Mouse (Mus musculus): ENCODE results near the gene Kcnb1.
A peak's percentile ranks its signal among the peaks of the same experiment; 100 is the strongest.

Kcnb1 gene

GRCm38 (mm10) chr2:167141810-167142209 lies 48.1 kb downstream of the Kcnb1 start:
- Histone ChIP-seq H3K36me3 (ENCODE audit: insufficient read depth, low read length) (no peaks in the 10 kb centered on the region), H3K9me3 (ENCODE audit: low read length) (no peaks in the 10 kb centered on the region), H3K4me1 (replicated peaks; ENCODE audit: low read depth, low read length) (peaks cover 53% of the 10 kb centered on the region), H3K4me3 (replicated peaks; ENCODE audit: low read length) (no peak overlapping the region), H3K27me3 (ENCODE audit: insufficient read depth, low read length) (peaks cover 87% of the 10 kb centered on the region)
- TF ChIP-seq CTCF (conservative IDR thresholded peaks at IDR 0.05; ENCODE audit: low read length): no peak
- TF ChIP-seq NANOG (IDR thresholded peaks at IDR 0.05; ENCODE audit: borderline replicate concordance, low read length): no peak
- TF ChIP-seq POU5F1 (IDR thresholded peaks at IDR 0.05; ENCODE audit: borderline replicate concordance, low read length): no peak

- Histone ChIP-seq H3K36me3 (ENCODE audit: insufficient read depth, low read length) (no peaks in the 10 kb centered on the region), H3K27me3 (ENCODE audit: insufficient read depth, low read length) (peaks cover 82% of the 10 kb centered on the region), H3K4me3 (replicated peaks; ENCODE audit: low read length) (no peak overlapping the region), H3K4me1 (replicated peaks; ENCODE audit: low read depth, low read length) (peaks cover 34% of the 10 kb centered on the region), H3K9me3 (ENCODE audit: low read length) (no peaks in the 10 kb centered on the region)
- TF ChIP-seq POU5F1 (IDR thresholded peaks at IDR 0.05; ENCODE audit: borderline replicate concordance, low read length) (no peak), NANOG (IDR thresholded peaks at IDR 0.05; ENCODE audit: borderline replicate concordance, low read length) (no peak)
Measured at GRCm38 (mm10) chr2:167139801-167140269, 50.1 kb downstream of the Kcnb1 start.

- Histone ChIP-seq H3K4me1 (replicated peaks; ENCODE audit: low read depth, low read length) (peaks cover 21% of the 10 kb centered on the region), H3K36me3 (ENCODE audit: insufficient read depth, low read length) (no peaks in the 10 kb centered on the region), H3K4me3 (replicated peaks; ENCODE audit: low read length) (no peak overlapping the region), H3K27me3 (ENCODE audit: insufficient read depth, low read length) (peaks cover 80% of the 10 kb centered on the region), H3K9me3 (ENCODE audit: low read length) (no peaks in the 10 kb centered on the region)
- TF ChIP-seq POU5F1 (IDR thresholded peaks at IDR 0.05; ENCODE audit: borderline replicate concordance, low read length): no peak
- no peak for TF ChIP-seq NANOG (IDR thresholded peaks at IDR 0.05; ENCODE audit: borderline replicate concordance, low read length)
- no peak for TF ChIP-seq CTCF (conservative IDR thresholded peaks at IDR 0.05; ENCODE audit: low read length)
Measured at GRCm38 (mm10) chr2:167138611-167139010, 51.3 kb downstream of the Kcnb1 start.

- TF ChIP-seq NANOG (IDR thresholded peaks at IDR 0.05; ENCODE audit: borderline replicate concordance, low read length) (no peak), CTCF (conservative IDR thresholded peaks at IDR 0.05; ENCODE audit: low read length) (no peak), POU5F1 (IDR thresholded peaks at IDR 0.05; ENCODE audit: borderline replicate concordance, low read length) (no peak)
- H3K4me1 ChIP-seq (replicated peaks; ENCODE audit: low read depth, low read length): peaks cover 20% of the 10 kb centered on the region
Measured at GRCm38 (mm10) chr2:167136909-167137308, 53.0 kb downstream of the Kcnb1 start.

GRCm38 (mm10) chr2:167132041-167132440 lies 57.9 kb downstream of the Kcnb1 start:
- peaks cover 33% of the 10 kb centered on the region for H3K4me1 ChIP-seq (replicated peaks; ENCODE audit: low read depth, low read length)
- TF ChIP-seq NANOG (IDR thresholded peaks at IDR 0.05; ENCODE audit: borderline replicate concordance, low read length) (no peak), POU5F1 (IDR thresholded peaks at IDR 0.05; ENCODE audit: borderline replicate concordance, low read length) (no peak), CTCF (conservative IDR thresholded peaks at IDR 0.05; ENCODE audit: low read length) (no peak)
- H3K4me3 ChIP-seq (replicated peaks; ENCODE audit: low read length): no peak overlapping the region
- peaks cover 3% of the 10 kb centered on the region for H3K9me3 ChIP-seq (ENCODE audit: low read length)
- H3K36me3 ChIP-seq (ENCODE audit: insufficient read depth, low read length): no peaks in the 10 kb centered on the region
- peaks cover 67% of the 10 kb centered on the region for H3K27me3 ChIP-seq (ENCODE audit: insufficient read depth, low read length)

More at GRCm38 (mm10) chr2:167136909-167137308, 53.0 kb downstream of the Kcnb1 start:
- Histone ChIP-seq H3K9me3 (ENCODE audit: low read length) (no peaks in the 10 kb centered on the region), H3K36me3 (ENCODE audit: insufficient read depth, low read length) (no peaks in the 10 kb centered on the region), H3K4me3 (replicated peaks; ENCODE audit: low read length) (no peak overlapping the region), H3K27me3 (ENCODE audit: insufficient read depth, low read length) (peaks cover 80% of the 10 kb centered on the region)

- TF ChIP-seq CTCF (conservative IDR thresholded peaks at IDR 0.05; ENCODE audit: low read length) (no peak), POU5F1 (IDR thresholded peaks at IDR 0.05; ENCODE audit: borderline replicate concordance, low read length) (no peak), NANOG (IDR thresholded peaks at IDR 0.05; ENCODE audit: borderline replicate concordance, low read length) (no peak)
- H3K4me3 ChIP-seq (replicated peaks; ENCODE audit: low read length): 0 out of 2 replicates have a peak overlapping the region, but pooled peaks have one; percentile 46
- 0 out of 2 replicates have a peak, but pooled peaks cover 3% of the 10 kb centered on the region for H3K36me3 ChIP-seq (ENCODE audit: insufficient read depth, low read length)
- H3K27me3 ChIP-seq (ENCODE audit: insufficient read depth, low read length): peaks cover 52% of the 10 kb centered on the region
- peaks cover 38% of the 10 kb centered on the region for H3K4me1 ChIP-seq (replicated peaks; ENCODE audit: low read depth, low read length)
- peaks cover 20% of the 10 kb centered on the region for H3K9me3 ChIP-seq (ENCODE audit: low read length)
Measured at GRCm38 (mm10) chr2:167130050-167130770, 59.7 kb downstream of the Kcnb1 start.

GRCm38 (mm10) chr2:167129608-167129955 lies 60.4 kb downstream of the Kcnb1 start:
- H3K4me1 ChIP-seq (replicated peaks; ENCODE audit: low read depth, low read length): peaks cover 38% of the 10 kb centered on the region
- TF ChIP-seq POU5F1 (IDR thresholded peaks at IDR 0.05; ENCODE audit: borderline replicate concordance, low read length) (no peak), CTCF (conservative IDR thresholded peaks at IDR 0.05; ENCODE audit: low read length) (no peak), NANOG (IDR thresholded peaks at IDR 0.05; ENCODE audit: borderline replicate concordance, low read length) (no peak)
- peaks cover 48% of the 10 kb centered on the region for H3K27me3 ChIP-seq (ENCODE audit: insufficient read depth, low read length)
- H3K9me3 ChIP-seq (ENCODE audit: low read length): peaks cover 27% of the 10 kb centered on the region
- peak overlapping the region; percentile 46 for H3K4me3 ChIP-seq (replicated peaks; ENCODE audit: low read length)
- 0 out of 2 replicates have a peak, but pooled peaks cover 3% of the 10 kb centered on the region for H3K36me3 ChIP-seq (ENCODE audit: insufficient read depth, low read length)

GRCm38 (mm10) chr2:167128699-167129607 lies 61.0 kb downstream of the Kcnb1 start:
- Histone ChIP-seq H3K4me3 (replicated peaks; ENCODE audit: low read length) (peak overlapping the region; percentile 46), H3K27me3 (ENCODE audit: insufficient read depth, low read length) (peaks cover 43% of the 10 kb centered on the region), H3K9me3 (ENCODE audit: low read length) (peaks cover 33% of the 10 kb centered on the region), H3K4me1 (replicated peaks; ENCODE audit: low read depth, low read length) (peaks cover 38% of the 10 kb centered on the region), H3K36me3 (ENCODE audit: insufficient read depth, low read length) (0 out of 2 replicates have a peak, but pooled peaks cover 3% of the 10 kb centered on the region)
- no peak for TF ChIP-seq POU5F1 (IDR thresholded peaks at IDR 0.05; ENCODE audit: borderline replicate concordance, low read length)
- no peak for TF ChIP-seq NANOG (IDR thresholded peaks at IDR 0.05; ENCODE audit: borderline replicate concordance, low read length)
- no peak for TF ChIP-seq CTCF (conservative IDR thresholded peaks at IDR 0.05; ENCODE audit: low read length)
